Mouse (Mus musculus): ENCODE data around the gene Cfap36.

GRCm38 (mm10) chr11:29173706-29174436 lies 73.3 kb downstream of the Cfap36 start:
- TF ChIP-seq CTCF (IDR thresholded peaks at IDR 0.05; ENCODE audit: extremely low read depth, insufficient read depth, insufficient read length, insufficient replicate concordance) (no peak), POLR2A (IDR thresholded peaks at IDR 0.05; ENCODE audit: low read depth, low read length) (no peak)
